9 mouse cellular contexts compared by ENCODE assay signal in the genomic region with DNA sequence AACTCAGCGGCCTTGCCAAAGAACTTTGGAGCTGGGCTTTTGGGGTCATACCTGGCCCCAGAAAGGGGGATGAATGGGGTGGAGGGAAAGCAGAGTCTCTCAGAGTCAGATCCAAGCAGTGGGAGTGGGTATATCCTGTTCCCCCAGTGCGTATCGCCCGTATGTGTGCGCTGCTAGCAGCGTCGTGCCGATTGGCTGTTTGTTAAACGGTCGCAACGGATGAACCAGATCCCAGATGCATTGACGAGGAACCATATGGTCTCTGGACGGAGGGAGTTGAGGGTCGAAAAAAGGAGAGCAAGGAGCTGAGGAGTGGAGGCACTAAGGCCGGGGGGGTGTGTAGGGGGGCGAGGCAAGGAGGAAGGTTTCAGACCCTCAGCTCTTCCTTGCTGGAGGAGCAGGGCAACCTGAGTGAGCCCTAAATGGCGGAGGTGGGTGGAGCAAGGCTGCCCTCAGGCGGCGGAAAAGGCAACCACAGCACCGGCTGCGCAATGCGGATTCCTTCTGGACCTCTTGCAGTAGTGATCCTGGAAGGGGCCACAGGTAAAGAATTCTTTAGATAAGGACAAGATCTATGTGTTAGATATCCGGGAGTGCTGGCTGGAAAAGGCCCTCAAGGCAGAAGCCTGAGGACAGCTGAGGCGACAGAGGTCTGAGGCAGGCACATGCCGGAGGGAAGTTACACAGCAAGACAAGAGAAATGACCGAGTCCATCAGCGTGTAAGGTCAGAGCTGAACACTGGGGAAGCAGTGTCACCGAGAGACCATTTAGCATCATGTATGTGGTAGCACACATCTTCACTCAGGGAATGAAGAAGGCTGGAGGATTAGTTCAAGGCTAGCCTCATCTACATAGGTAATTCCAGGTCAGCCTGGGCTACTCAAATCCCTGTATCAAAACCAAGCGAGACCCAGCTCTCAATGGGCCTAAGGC. TPM values are rescaled to one million over a fixed set of nuclear protein-coding genes. Genes with fewer than 3 reads are reported as not detected.
DNase-seq lines count a peak whose midpoint lies in the region; ATAC-seq and TF ChIP-seq lines count a peak whose summit lies in the region.
"Had no signal": no experiment of that assay in that cellular context is flagged by ENCODE, and none has a peak within 500 bp of the region (broad histone marks: within the 10 kb centered on the region; RNA-seq: fewer than 3 reads in every experiment).

No protein-coding gene starts in this region.

- peak; percentile 85 for TF ChIP-seq CTCF in ES-Bruce4 (IDR thresholded peaks at IDR 0.05; ENCODE audit: low read depth, low read length)
- peak; percentile 93 for TF ChIP-seq CTCF in liver, postnatal 0 days (IDR thresholded peaks at IDR 0.05; ENCODE audit: low read depth)

- peak overlapping the region; percentile 31 for H3K4me3 ChIP-seq in ES-Bruce4 (ENCODE audit: low read depth, low read length)
- H3K4me3 ChIP-seq in erythroblast, embryonic 14.5 days (replicated peaks), result peak overlapping the region; percentile 2
- H3K4me3 ChIP-seq in heart, embryonic 15.5 days, result peak overlapping the region; percentile 33
- peak overlapping the region; percentile 15; the same call in 1 of the 2 replicates for H3K4me3 ChIP-seq in liver, postnatal 0 days (ENCODE audit: low read depth, low read length)
- H3K4me3 ChIP-seq in neural tube, embryonic 15.5 days (replicated peaks), result peak overlapping the region; percentile 68

- H3K4me1 ChIP-seq in ES-Bruce4 (ENCODE audit: control insufficient read depth, insufficient read depth, low read length), result peaks cover 2% of the 10 kb centered on the region
- peaks cover 8% of the 10 kb centered on the region for H3K4me1 ChIP-seq in erythroblast, embryonic 14.5 days (ENCODE audit: control insufficient read depth)
- H3K4me1 ChIP-seq in heart, embryonic 15.5 days (replicated peaks), result peaks cover 46% of the 10 kb centered on the region
- peaks cover 11% of the 10 kb centered on the region for H3K4me1 ChIP-seq in liver, postnatal 0 days (ENCODE audit: insufficient read depth)
- peaks cover 68% of the 10 kb centered on the region for H3K4me1 ChIP-seq in neural tube, embryonic 15.5 days

- peak overlapping the region; percentile 64 for H3K4me2 ChIP-seq in heart, embryonic 15.5 days
- peak overlapping the region; percentile 61 for H3K4me2 ChIP-seq in liver, postnatal 0 days (ENCODE audit: low read depth, low read length)
- peak overlapping the region; percentile 93 for H3K4me2 ChIP-seq in neural tube, embryonic 15.5 days

- no peaks in the 10 kb centered on the region for H3K36me3 ChIP-seq in ES-Bruce4 (ENCODE audit: control insufficient read depth, insufficient read depth, low read length, poor library complexity, severe bottlenecking)
- no peaks in the 10 kb centered on the region for H3K36me3 ChIP-seq in erythroblast, embryonic 14.5 days (ENCODE audit: control insufficient read depth)
- no peaks in the 10 kb centered on the region for H3K36me3 ChIP-seq in heart, embryonic 15.5 days
- H3K36me3 ChIP-seq in liver, postnatal 0 days (replicated peaks; ENCODE audit: insufficient read depth, low read length), result no peaks in the 10 kb centered on the region
- H3K36me3 ChIP-seq in neural tube, embryonic 15.5 days, result no peaks in the 10 kb centered on the region; the same call in 1 of the 2 replicates

- no peak overlapping the region for H3K27ac ChIP-seq in ES-Bruce4 (ENCODE audit: insufficient read depth, low read length)
- H3K27ac ChIP-seq in heart, embryonic 15.5 days, result no peak overlapping the region
- H3K27ac ChIP-seq in liver, postnatal 0 days (ENCODE audit: low read depth), result no peak overlapping the region
- H3K27ac ChIP-seq in neural tube, embryonic 15.5 days (replicated peaks), result peak overlapping the region; percentile 81
- H3K27ac ChIP-seq: macrophage had no signal

- peak; percentile 19; the same call in 1 of the 2 replicates for ATAC-seq in heart, embryonic 15.5 days (replicated peaks; ENCODE audit: insufficient number of reproducible peaks, insufficient read depth, low FRiP score, low read depth)
- peak; percentile 62; the same call in 1 of the 2 replicates for ATAC-seq in liver, postnatal 0 days
- ATAC-seq in neural tube, embryonic 15.5 days (ENCODE audit: low FRiP score), result peak; percentile 67

- DNase-seq in brain, adult 2 months (ENCODE audit: low read depth, low spot score), result peak; percentile 94
- peak; percentile 77 to 80 for DNase-seq in kidney, postnatal 25 days
- DNase-seq in liver, postnatal 0 days, result peak; percentile 80
- DNase-seq in thymus, postnatal 25 days, result peak; percentile 85

- H3K9ac ChIP-seq in ES-Bruce4 (ENCODE audit: low read depth, poor library complexity, severe bottlenecking), result peak overlapping the region; percentile 3; the same call in 1 of the 2 replicates
- H3K9ac ChIP-seq in heart, embryonic 15.5 days, result peak overlapping the region; percentile 2; the same call in 1 of the 2 replicates
- no peak overlapping the region for H3K9ac ChIP-seq in liver, postnatal 0 days (replicated peaks)
- peak overlapping the region; percentile 35 for H3K9ac ChIP-seq in neural tube, embryonic 15.5 days (replicated peaks)

- H3K27me3 ChIP-seq in ES-Bruce4 (ENCODE audit: control insufficient read depth, insufficient read depth, low read length, poor library complexity, severe bottlenecking), result no peaks in the 10 kb centered on the region
- H3K27me3 ChIP-seq in erythroblast, embryonic 14.5 days (ENCODE audit: control insufficient read depth), result peaks cover 55% of the 10 kb centered on the region
- H3K27me3 ChIP-seq in heart, embryonic 15.5 days, result peaks cover 38% of the 10 kb centered on the region
- H3K27me3 ChIP-seq in liver, postnatal 0 days (ENCODE audit: insufficient read depth, low read length), result peaks cover 49% of the 10 kb centered on the region
- H3K27me3 ChIP-seq in neural tube, embryonic 15.5 days (replicated peaks), result no peaks in the 10 kb centered on the region

- 10% methylated on average over 29 of the region's 29 CpGs for WGBS in heart, embryonic 15.5 days
- WGBS in liver, postnatal 0 days (ENCODE audit: insufficient replicate concordance), result 11% methylated on average over 29 of the region's 29 CpGs
- WGBS in neural tube, embryonic 15.5 days, result 11% methylated on average over 29 of the region's 29 CpGs

- H3K9me3 ChIP-seq in ES-Bruce4 (replicated peaks; ENCODE audit: control insufficient read depth, insufficient read depth, low read length, poor library complexity, severe bottlenecking), result no peaks in the 10 kb centered on the region
- H3K9me3 ChIP-seq in erythroblast, embryonic 14.5 days (ENCODE audit: control insufficient read depth, low read length), result no peaks in the 10 kb centered on the region; the same call in 1 of the 2 replicates
- H3K9me3 ChIP-seq in heart, embryonic 15.5 days (replicated peaks), result no peaks in the 10 kb centered on the region
- H3K9me3 ChIP-seq in liver, postnatal 0 days (ENCODE audit: low read length), result no peaks in the 10 kb centered on the region
- no peaks in the 10 kb centered on the region for H3K9me3 ChIP-seq in neural tube, embryonic 15.5 days (replicated peaks)

- no peak for TF ChIP-seq EP300 in ES-Bruce4 (IDR thresholded peaks at IDR 0.05; ENCODE audit: insufficient read depth, low read depth, low read length)
- no peak for TF ChIP-seq EP300 in liver, postnatal 0 days (IDR thresholded peaks at IDR 0.05; ENCODE audit: low read depth)

- no peak for TF ChIP-seq POLR2A in ES-Bruce4 (IDR thresholded peaks at IDR 0.05; ENCODE audit: insufficient read depth, low read length)

RNA-seq across cellular contexts. Expression of a gene that starts 5.7 kb away (rescaled TPM):
- 1.5 and 1.6 TPM in 2 replicates for polyA plus RNA-seq in ES-Bruce4 (2011; ENCODE audit: insufficient read depth, insufficient read length, low read depth, missing spikeins)
- polyA plus RNA-seq in erythroblast, embryonic 14.5 days (2012), result 0.02 TPM in 1 of 2 replicates, not detected in the other
- 4.7 and 6.2 TPM in 2 replicates for polyA plus RNA-seq in heart, embryonic 15.5 days (2015; fragmentation: Nextera tagmentation; extraction: Ambion mirVana)
- polyA plus RNA-seq in liver, postnatal 0 days (2015; fragmentation: Nextera tagmentation; extraction: Ambion mirVana), result 0.06 and 0.09 TPM in 2 replicates
- polyA plus RNA-seq in neural tube, embryonic 15.5 days (2015; fragmentation: Nextera tagmentation; extraction: Ambion mirVana), result 117 and 137 TPM in 2 replicates
- polyA plus RNA-seq: macrophage had no signal

RNA-seq across cellular contexts. Expression of a gene that starts 9.3 kb away (rescaled TPM):
- not detected in 2 replicates for polyA plus RNA-seq in ES-Bruce4 (2011; ENCODE audit: insufficient read depth, insufficient read length, low read depth, missing spikeins)
- polyA plus RNA-seq in erythroblast, embryonic 14.5 days (2012), result not detected in 2 replicates
- 0.05 and 0.24 TPM in 2 replicates for polyA plus RNA-seq in heart, embryonic 15.5 days (2015; fragmentation: Nextera tagmentation; extraction: Ambion mirVana)
- 0.02 and 0.04 TPM in 2 replicates for polyA plus RNA-seq in liver, postnatal 0 days (2015; fragmentation: Nextera tagmentation; extraction: Ambion mirVana)
- 43.3 and 52.0 TPM in 2 replicates for polyA plus RNA-seq in neural tube, embryonic 15.5 days (2015; fragmentation: Nextera tagmentation; extraction: Ambion mirVana)
- polyA plus RNA-seq: macrophage had no signal

RNA-seq across cellular contexts. Expression of a gene that starts 26.3 kb away (rescaled TPM):
- polyA plus RNA-seq in ES-Bruce4 (2011; ENCODE audit: insufficient read depth, insufficient read length, low read depth, missing spikeins), result 358 and 368 TPM in 2 replicates
- 185 and 208 TPM in 2 replicates for polyA plus RNA-seq in erythroblast, embryonic 14.5 days (2012)
- 96.4 and 98.4 TPM in 2 replicates for polyA plus RNA-seq in heart, embryonic 15.5 days (2015; fragmentation: Nextera tagmentation; extraction: Ambion mirVana)
- polyA plus RNA-seq in liver, postnatal 0 days (2015; fragmentation: Nextera tagmentation; extraction: Ambion mirVana), result 58.8 and 60.3 TPM in 2 replicates
- 336 and 404 TPM in 2 replicates for polyA plus RNA-seq in neural tube, embryonic 15.5 days (2015; fragmentation: Nextera tagmentation; extraction: Ambion mirVana)

RNA-seq across cellular contexts. Expression of a gene that starts 32.7 kb away (rescaled TPM):
- 1.1 and 1.2 TPM in 2 replicates for polyA plus RNA-seq in ES-Bruce4 (2011; ENCODE audit: insufficient read depth, insufficient read length, low read depth, missing spikeins)
- not detected in 2 replicates for polyA plus RNA-seq in erythroblast, embryonic 14.5 days (2012)
- polyA plus RNA-seq in heart, embryonic 15.5 days (2015; fragmentation: Nextera tagmentation; extraction: Ambion mirVana), result 0.05 and 0.23 TPM in 2 replicates
- polyA plus RNA-seq in liver, postnatal 0 days (2015; fragmentation: Nextera tagmentation; extraction: Ambion mirVana), result not detected in 2 replicates
- 5.7 and 6.4 TPM in 2 replicates for polyA plus RNA-seq in neural tube, embryonic 15.5 days (2015; fragmentation: Nextera tagmentation; extraction: Ambion mirVana)
- polyA plus RNA-seq: macrophage had no signal

RNA-seq across cellular contexts. Expression of a gene that starts 42.3 kb away (rescaled TPM):
- polyA plus RNA-seq in ES-Bruce4 (2011; ENCODE audit: insufficient read depth, insufficient read length, low read depth, missing spikeins), result 4.2 and 4.4 TPM in 2 replicates
- 0.05 and 0.08 TPM in 2 replicates for polyA plus RNA-seq in erythroblast, embryonic 14.5 days (2012)
- polyA plus RNA-seq in heart, embryonic 15.5 days (2015; fragmentation: Nextera tagmentation; extraction: Ambion mirVana), result 28.1 and 34.0 TPM in 2 replicates
- 1.1 and 1.3 TPM in 2 replicates for polyA plus RNA-seq in liver, postnatal 0 days (2015; fragmentation: Nextera tagmentation; extraction: Ambion mirVana)
- 7.7 and 13.9 TPM in 2 replicates for polyA plus RNA-seq in neural tube, embryonic 15.5 days (2015; fragmentation: Nextera tagmentation; extraction: Ambion mirVana)

Comparison
In these comparisons a context has a peak if more than half of its experiments do, and no peak if none do; other contexts are left out.
1. H3K4me3 ChIP-seq: peak in every context shown above with its lines; median percentile 68 in neural tube, embryonic 15.5 days; 33 in heart, embryonic 15.5 days; 31 in ES-Bruce4; 15 in liver, postnatal 0 days; 2 in erythroblast, embryonic 14.5 days.
2. RNA of a gene that starts 5.7 kb away (polyA plus RNA-seq): 117 to 137 TPM in neural tube, embryonic 15.5 days; 4.7 to 6.2 TPM in heart, embryonic 15.5 days, 1.5 to 1.6 TPM in ES-Bruce4, 0.06 to 0.09 TPM in liver, postnatal 0 days and 0.02 TPM in erythroblast, embryonic 14.5 days; every median in the first group is over 10 times any median in the second.
3. RNA of a gene that starts 9.3 kb away (polyA plus RNA-seq): 43.3 to 52.0 TPM in neural tube, embryonic 15.5 days; 0.05 to 0.24 TPM in heart, embryonic 15.5 days, 0.02 to 0.04 TPM in liver, postnatal 0 days, not detected in ES-Bruce4 and not detected in erythroblast, embryonic 14.5 days; every median in the first group is over 10 times any median in the second.
4. Peak in every context shown above with its lines, with median percentiles within 50 percentile points of each other: DNase-seq, ATAC-seq and H3K4me2 ChIP-seq.